Comparison of ENCODE assay signal across 36 mouse cellular contexts in genomic region chr7:18734451-18734850, GRCm38 (mm10). TPM values are rescaled to one million over a fixed set of nuclear protein-coding genes. Genes with fewer than 3 reads are reported as not detected.
DNase-seq lines count a peak whose midpoint lies in the region; ATAC-seq and TF ChIP-seq lines count a peak whose summit lies in the region.
"Had no signal": no experiment of that assay in that cellular context is flagged by ENCODE, and none has a peak within 500 bp of the region (broad histone marks: within the 10 kb centered on the region; RNA-seq: fewer than 3 reads in every experiment).

No protein-coding gene starts in this region.

- H3K4me1 ChIP-seq in lung, embryonic 14.5 days (ENCODE audit: insufficient read depth) = no peaks in the 10 kb centered on the region
- H3K4me1 ChIP-seq: embryonic facial prominence, embryonic 10.5 days; embryonic facial prominence, embryonic 13.5 days; forebrain, embryonic 12.5 days; heart, embryonic 15.5 days; hindbrain, embryonic 10.5 days had no signal

- H3K27me3 ChIP-seq in lung, embryonic 14.5 days (ENCODE audit: insufficient read depth, low read length) = no peaks in the 10 kb centered on the region
- H3K27me3 ChIP-seq: embryonic facial prominence, embryonic 13.5 days; forebrain, embryonic 12.5 days; heart, embryonic 15.5 days had no signal

- no peak for TF ChIP-seq CTCF in lung, embryonic 14.5 days (IDR thresholded peaks at IDR 0.05; ENCODE audit: low read depth)

- H3K27ac ChIP-seq in lung, embryonic 14.5 days (ENCODE audit: low read depth) = no peak overlapping the region
- H3K27ac ChIP-seq: embryonic facial prominence, embryonic 10.5 days; embryonic facial prominence, embryonic 13.5 days; forebrain, embryonic 12.5 days; gastrocnemius, adult 2 months; heart, adult 2 months; heart, embryonic 15.5 days; hindbrain, embryonic 10.5 days; hindbrain, embryonic 14.5 days; hindbrain, postnatal 0 days had no signal

- no peak overlapping the region for H3K9ac ChIP-seq in lung, embryonic 14.5 days
- H3K9ac ChIP-seq: embryonic facial prominence, embryonic 13.5 days; forebrain, embryonic 12.5 days; heart, embryonic 15.5 days; hindbrain, embryonic 14.5 days had no signal

- no peaks in the 10 kb centered on the region for H3K9me3 ChIP-seq in lung, embryonic 14.5 days (ENCODE audit: low read depth, low read length)
- H3K9me3 ChIP-seq: embryonic facial prominence, embryonic 10.5 days; embryonic facial prominence, embryonic 13.5 days; forebrain, embryonic 12.5 days; G1E; heart, embryonic 15.5 days; hindbrain, embryonic 10.5 days had no signal

- H3K4me3 ChIP-seq in lung, embryonic 14.5 days (ENCODE audit: low read depth, low read length) = no peak overlapping the region
- H3K4me3 ChIP-seq: embryonic facial prominence, embryonic 10.5 days; embryonic facial prominence, embryonic 13.5 days; erythroblast, embryonic 14.5 days; forebrain, embryonic 12.5 days; gastrocnemius, adult 2 months; heart, adult 2 months; heart, embryonic 15.5 days; hindbrain, embryonic 10.5 days had no signal

- no peak overlapping the region for H3K4me2 ChIP-seq in lung, embryonic 14.5 days
- H3K4me2 ChIP-seq: embryonic facial prominence, embryonic 13.5 days; forebrain, embryonic 12.5 days; heart, embryonic 11.5 days; heart, embryonic 15.5 days; hindbrain, embryonic 14.5 days had no signal

- WGBS in lung, embryonic 14.5 days = 31% methylated on average over 1 of the region's 1 CpGs

- no peak for ATAC-seq in lung, embryonic 14.5 days (ENCODE audit: insufficient read depth)
- ATAC-seq: forebrain, embryonic 16.5 days; hindbrain, postnatal 0 days; inflammation-experienced regulatory T-cells, adult 6 months; intestine, embryonic 16.5 days had no signal

- DNase-seq in heart, adult 11 months = peak; percentile 61
- no peak for DNase-seq in heart, adult 18-20 months
- DNase-seq in lung, embryonic 14.5 days = peak; percentile 30
- DNase-seq in lung, postnatal 10 days = no peak
- peak; percentile 81 for DNase-seq in 3T3-L1 (ENCODE audit: low read depth, low spot score)
- no peak for DNase-seq in frontal cortex, postnatal 25 days (ENCODE audit: low spot score in 2 of 2)
- DNase-seq: adrenal gland, adult 8-10 months; adrenal gland, postnatal 25 days; B cell, adult 2 months; cerebellum, adult 11-12 months; cerebellum, adult 8-10 months; cerebellum, postnatal 10 days; cerebellum, postnatal 36 days; embryo, embryonic 11 days; gastrocnemius, adult 2 months; gastrocnemius, postnatal 14 days; heart, adult 2 months; heart, postnatal 10 days; heart, postnatal 36 days had no signal

- no peaks in the 10 kb centered on the region for H3K36me3 ChIP-seq in lung, embryonic 14.5 days (ENCODE audit: insufficient read depth)
- H3K36me3 ChIP-seq: embryonic facial prominence, embryonic 10.5 days; embryonic facial prominence, embryonic 13.5 days; forebrain, embryonic 12.5 days; G1E; heart, embryonic 15.5 days; hindbrain, embryonic 10.5 days had no signal

RNA-seq across cellular contexts. Expression of gene Psg22, which starts 16.6 kb away (rescaled TPM):
- total RNA-seq in heart, adult 18-20 months (2021) = not detected
- polyA plus RNA-seq in lung, embryonic 14.5 days (2014; fragmentation: Nextera tagmentation; extraction: Ambion mirVana) = not detected in 2 replicates
- total RNA-seq: adrenal gland, adult 8-10 months; adrenal gland, postnatal 25 days; CH12.LX; gastrocnemius, adult 2 months; gastrocnemius, postnatal 14 days; gastrocnemius, postnatal 4 days; heart, adult 2 months; heart, postnatal 10 days; heart, postnatal 36 days; hindbrain, postnatal 0 days had no signal
- polyA plus RNA-seq: brain, embryonic 14.5 days; cortical plate, adult 2 months; embryonic facial prominence, embryonic 10.5 days; embryonic facial prominence, embryonic 13.5 days; erythroblast, embryonic 14.5 days; forebrain, embryonic 12.5 days; forebrain, embryonic 16.5 days; G1E; heart, adult 2 months; heart, embryonic 11.5 days; hindbrain, embryonic 10.5 days; hindbrain, embryonic 14.5 days; hindbrain, postnatal 0 days; inflammation-experienced regulatory T-cells, adult 6 months; intestine, embryonic 16.5 days had no signal

RNA-seq across cellular contexts. Expression of gene Psg20, which starts 48.5 kb away (rescaled TPM):
- not detected for total RNA-seq in heart, adult 18-20 months (2021)
- polyA plus RNA-seq in lung, embryonic 14.5 days (2014; fragmentation: Nextera tagmentation; extraction: Ambion mirVana) = not detected in 2 replicates
- total RNA-seq: adrenal gland, adult 8-10 months; adrenal gland, postnatal 25 days; CH12.LX; G1E; gastrocnemius, adult 2 months; gastrocnemius, postnatal 14 days; gastrocnemius, postnatal 4 days; heart, adult 2 months; heart, postnatal 10 days; heart, postnatal 36 days; hindbrain, postnatal 0 days had no signal
- polyA plus RNA-seq: brain, embryonic 14.5 days; cortical plate, adult 2 months; embryonic facial prominence, embryonic 10.5 days; embryonic facial prominence, embryonic 13.5 days; erythroblast, embryonic 14.5 days; forebrain, embryonic 12.5 days; forebrain, embryonic 16.5 days; G1E; heart, adult 2 months; heart, embryonic 11.5 days; heart, embryonic 15.5 days; hindbrain, embryonic 10.5 days; hindbrain, embryonic 14.5 days; hindbrain, postnatal 0 days; inflammation-experienced regulatory T-cells, adult 6 months; intestine, embryonic 16.5 days had no signal

Comparison
In these comparisons a context has a peak if more than half of its experiments do, and no peak if none do; other contexts are left out.
1. DNase-seq: peak in heart, adult 11 months (single experiment), lung, embryonic 14.5 days (single experiment) and 3T3-L1 (single experiment); none in heart, adult 18-20 months (0 of 2), lung, postnatal 10 days (single experiment) and frontal cortex, postnatal 25 days (0 of 2).